Mouse (Mus musculus) megakaryocyte progenitor cell, adult 5-6 weeks (primary cell): ENCODE measurements at regions not wholly inside any gene's neighbourhood (a gene's known extent, or its start where the extent isn't known, plus 50 kb on each side); places are given as distances from the start of the nearest gene placed in this dataset.

Source experiments
- ATAC-seq: replicated peaks from 2 replicates; pipeline ENCODE4 v1.8.0; 2016; ENCODE audit warnings: mild to moderate bottlenecking, moderate TSS enrichment, inconsistent platforms; ENCODE audit not compliant: poor library complexity

- ATAC-seq, result no peak
These were observed 220.9 kb downstream of the Arpp21 start for GRCm38 (mm10) chr9:112014796-112015195.

GRCm38 (mm10) chr9:111994401-111994800, 241.3 kb downstream of the Arpp21 start:
- ATAC-seq, result no peak

- ATAC-seq, result no peak
These were observed 241.9 kb downstream of the Arpp21 start for GRCm38 (mm10) chr9:111993844-111994243.

GRCm38 (mm10) chr9:111990060-111990459, 245.7 kb downstream of the Arpp21 start:
- peak; percentile 44; the same call in 1 of the 2 replicates for ATAC-seq

GRCm38 (mm10) chr9:111963405-111964037, 272.2 kb downstream of the Arpp21 start:
- ATAC-seq, result no peak

GRCm38 (mm10) chr9:111957799-111958198, 267.7 kb upstream of the Stac start:
- peak; percentile 64 for ATAC-seq

- peak; percentile 80 for ATAC-seq
These were observed 249.3 kb upstream of the Stac start for GRCm38 (mm10) chr9:111939271-111940067.

GRCm38 (mm10) chr9:111932455-111932854, 242.3 kb upstream of the Stac start:
- no peak for ATAC-seq

GRCm38 (mm10) chr9:111918275-111918940, 228.3 kb upstream of the Stac start:
- ATAC-seq, result peak; percentile 94

- peak; percentile 73 for ATAC-seq
These were observed 226.8 kb upstream of the Stac start for GRCm38 (mm10) chr9:111916684-111917535.

- no peak for ATAC-seq
These were observed 218.7 kb upstream of the Stac start for GRCm38 (mm10) chr9:111908806-111909205.

GRCm38 (mm10) chr9:111900196-111900595, 210.0 kb upstream of the Stac start:
- ATAC-seq, result no peak

GRCm38 (mm10) chr9:111897626-111898025, 207.5 kb upstream of the Stac start:
- no peak for ATAC-seq

- ATAC-seq, result no peak
These were observed 189.6 kb upstream of the Stac start for GRCm38 (mm10) chr9:111879710-111880109.

- no peak for ATAC-seq
These were observed 186.7 kb upstream of the Stac start for GRCm38 (mm10) chr9:111876846-111877245.

- ATAC-seq, result no peak
These were observed 180.3 kb upstream of the Stac start for GRCm38 (mm10) chr9:111870466-111870865.

GRCm38 (mm10) chr9:111869801-111870382, 179.7 kb upstream of the Stac start:
- ATAC-seq, result no peak

GRCm38 (mm10) chr9:111858051-111858450, 167.9 kb upstream of the Stac start:
- no peak for ATAC-seq

GRCm38 (mm10) chr9:111854976-111855375, 164.8 kb upstream of the Stac start:
- no peak for ATAC-seq

GRCm38 (mm10) chr9:111846366-111846765, 156.2 kb upstream of the Stac start:
- no peak for ATAC-seq

GRCm38 (mm10) chr9:111841151-111841550, 151.0 kb upstream of the Stac start:
- ATAC-seq, result no peak
